Mouse (Mus musculus): ENCODE results near the gene C1ql1.

Gene C1ql1

DNA sequence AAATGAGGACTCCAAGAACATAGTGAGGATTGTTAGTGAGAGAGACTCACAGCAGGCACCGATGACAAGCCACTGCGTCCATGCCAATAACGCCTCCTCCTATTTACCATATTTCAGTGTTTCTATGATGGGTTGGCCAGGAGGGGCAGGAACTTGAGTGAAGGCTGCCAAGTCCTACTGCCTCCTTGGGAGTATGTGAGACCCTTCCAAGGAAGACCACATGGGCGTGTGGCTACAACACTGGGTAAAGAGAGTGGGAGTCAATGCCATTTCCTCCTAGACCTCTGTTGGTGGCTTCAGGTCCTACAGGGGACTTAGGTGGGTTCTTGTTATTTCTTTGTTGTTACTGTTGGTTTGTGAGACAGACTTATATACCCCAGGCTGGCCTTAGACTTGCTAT, 45.3 kb downstream of the C1ql1 start:
- no peak for DNase-seq (ENCODE audit: low spot score in 2 of 2)

DNA sequence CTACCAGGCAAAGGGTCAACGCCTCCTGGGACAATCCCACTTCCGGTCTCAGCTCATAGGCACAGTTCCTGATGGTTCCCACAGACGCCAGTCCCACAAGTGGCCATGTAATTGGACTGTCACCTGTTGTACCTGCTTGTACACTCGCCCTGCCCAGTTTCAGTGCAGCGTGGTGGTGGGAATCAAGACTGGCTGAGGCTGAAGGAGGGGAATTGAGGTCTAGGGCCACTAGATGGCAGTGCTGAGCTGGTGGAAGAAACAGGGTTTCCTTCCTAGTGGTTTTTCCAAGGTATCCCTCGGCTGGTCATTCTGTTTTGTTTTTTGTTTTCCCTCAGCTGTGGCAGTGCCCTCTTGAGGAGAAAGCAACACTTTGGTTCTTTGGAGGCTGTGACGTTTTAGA, 45.7 kb downstream of the C1ql1 start, which contains the start of gene Gfap:
Gfap (minus strand) TSS at position 150 of the 400 bp plus-strand sequence.
- peak; percentile 71 to 85 for DNase-seq (ENCODE audit: low spot score in 2 of 2)

DNA sequence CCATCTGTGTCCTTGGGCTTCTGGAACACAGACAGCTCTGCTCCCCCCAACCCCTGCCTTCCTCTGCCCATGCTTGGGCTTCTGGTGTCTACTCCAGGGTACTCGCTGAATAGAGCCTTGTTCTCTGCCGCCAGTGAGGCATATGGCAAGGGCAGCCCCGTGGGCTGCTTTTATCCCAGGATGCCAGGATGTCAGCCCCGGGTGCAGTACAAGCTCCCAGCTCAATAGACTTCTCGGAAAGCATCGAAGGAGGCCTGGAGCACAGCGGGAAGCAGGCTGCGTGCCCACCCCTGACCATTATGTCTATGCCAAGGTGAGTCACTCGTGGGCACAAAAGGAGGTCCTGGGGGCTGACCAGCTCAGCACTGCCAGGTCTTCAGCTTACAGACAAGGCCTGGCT, 48.1 kb downstream of the C1ql1 start:
- no peak for DNase-seq (ENCODE audit: low spot score in 2 of 2)

DNA sequence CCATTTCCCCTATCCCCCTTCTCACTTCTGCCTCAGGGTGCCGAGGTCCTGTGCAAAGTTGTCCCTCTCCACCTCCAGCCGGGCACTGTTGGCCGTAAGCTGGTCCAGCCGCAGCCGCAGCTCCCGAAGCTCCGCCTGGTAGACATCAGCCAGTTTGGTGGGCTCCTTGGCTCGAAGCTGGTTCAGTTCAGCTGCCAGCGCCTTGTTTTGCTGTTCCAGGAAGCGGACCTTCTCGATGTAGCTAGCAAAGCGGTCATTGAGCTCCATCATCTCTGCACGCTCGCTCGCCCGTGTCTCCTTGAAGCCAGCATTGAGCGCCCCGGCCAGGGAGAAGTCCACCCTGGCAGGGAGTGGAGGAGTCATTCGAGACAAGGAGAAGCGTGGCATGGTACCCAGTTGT, 49.8 kb downstream of the C1ql1 start:
- no peak for DNase-seq (ENCODE audit: low spot score in 2 of 2)

DNA sequence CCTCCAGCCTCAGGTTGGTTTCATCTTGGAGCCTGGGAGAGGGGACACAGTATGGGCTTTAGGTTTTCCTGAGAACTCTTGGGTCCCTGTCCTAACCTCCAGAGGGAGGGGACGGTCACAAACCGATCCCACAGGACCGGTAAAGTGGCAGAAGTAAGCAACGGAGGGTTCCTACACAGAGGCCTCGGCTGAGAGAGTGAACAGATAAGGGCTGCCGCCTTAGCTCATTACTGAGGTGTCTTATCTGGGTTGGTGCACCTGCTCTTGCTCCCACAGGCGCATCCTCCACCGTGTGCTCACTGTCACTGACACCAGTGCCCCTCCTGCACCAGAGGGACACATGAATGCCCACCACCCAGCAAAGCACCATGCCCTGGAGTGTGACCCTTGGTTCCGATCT, 50.7 kb downstream of the C1ql1 start:
- DNase-seq (ENCODE audit: low spot score in 2 of 2), result peak; percentile 77 to 80

DNA sequence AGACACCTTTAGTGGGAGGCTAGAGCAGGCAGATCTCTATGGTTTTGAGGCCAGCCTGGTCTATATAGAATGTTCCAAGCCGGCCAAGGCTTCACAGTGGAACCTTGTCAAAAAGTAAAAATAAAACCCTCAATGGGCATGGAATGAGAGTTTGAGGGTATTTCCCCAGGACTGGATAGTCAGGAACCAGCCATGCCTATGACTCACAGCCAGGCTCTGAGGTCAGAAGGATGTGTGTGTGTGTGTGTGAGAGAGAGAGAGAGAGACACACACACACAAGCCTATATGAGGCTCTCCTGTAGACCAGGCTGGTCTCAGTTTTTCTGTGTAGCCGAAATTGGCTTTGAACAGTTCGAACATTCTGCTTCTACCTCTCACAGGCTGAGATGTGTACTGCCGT, 51.8 kb downstream of the C1ql1 start:
- no peak for DNase-seq (ENCODE audit: low spot score in 2 of 2)

DNA sequence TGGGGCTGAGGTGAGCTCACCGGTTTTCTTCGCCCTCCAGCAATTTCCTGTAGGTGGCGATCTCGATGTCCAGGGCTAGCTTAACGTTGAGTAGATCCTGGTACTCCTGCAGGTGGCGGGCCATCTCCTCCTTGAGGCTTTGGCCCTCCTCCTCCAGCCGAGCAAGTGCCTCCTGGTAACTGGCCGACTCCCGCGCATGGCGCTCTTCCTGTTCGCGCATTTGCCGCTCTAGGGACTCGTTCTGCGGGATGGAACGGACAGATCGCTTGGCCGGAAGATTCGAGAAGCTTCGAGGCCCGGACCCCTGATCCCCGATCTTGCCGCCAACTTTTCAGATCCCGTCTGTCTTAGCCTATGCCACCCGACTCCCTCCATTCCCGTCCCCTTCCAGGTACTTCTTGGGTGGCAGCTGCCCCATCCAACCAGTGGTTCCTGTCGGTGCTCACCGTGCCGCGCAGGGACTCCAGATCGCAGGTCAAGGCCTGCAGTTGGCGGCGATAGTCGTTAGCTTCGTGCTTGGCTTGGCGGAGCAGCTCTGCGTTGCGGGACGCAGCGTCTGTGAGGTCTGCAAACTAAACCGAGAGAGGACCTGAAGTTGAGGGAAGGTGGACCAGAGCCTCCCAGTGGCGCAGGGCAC, 53.4 kb downstream of the C1ql1 start:
- DNase-seq (ENCODE audit: low spot score in 2 of 2), result peak; percentile 74 to 87

DNA sequence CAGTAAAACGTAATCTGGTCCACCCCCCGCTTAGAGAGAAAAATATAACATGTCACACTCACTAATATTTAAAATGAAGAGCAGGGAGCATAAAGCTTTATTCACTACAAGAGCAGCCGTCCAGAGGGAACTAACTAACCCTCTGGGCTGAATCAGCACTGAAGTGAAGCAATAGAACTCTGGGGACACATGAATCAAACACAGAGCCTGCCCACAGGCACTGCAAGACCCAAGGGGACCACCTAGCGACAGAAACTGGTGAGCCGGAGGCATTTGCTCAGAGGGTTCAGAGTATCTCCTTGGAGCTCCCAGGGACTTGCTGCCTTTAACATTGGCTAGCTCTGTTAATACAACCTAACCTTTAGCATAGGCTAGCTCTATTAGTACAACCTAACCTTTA, 56.4 kb downstream of the C1ql1 start:
- no peak for DNase-seq (ENCODE audit: low spot score in 2 of 2)
